Mouse (Mus musculus) bone marrow, adult 2 months (tissue): ENCODE results near the gene Cars. TPM values are rescaled to one million over a fixed set of nuclear protein-coding genes. Genes with fewer than 3 reads are reported as not detected.
"Not testable (repeated sequence)": the region's sequence is repeated elsewhere in the genome, so short reads cannot be mapped to it uniquely, and the experiment has no call there.

ENCODE experiments used
- H3K27ac ChIP-seq: fragments of 200-500 bp; 2 replicates; pipeline ENCODE4 v1.5.1; 2012; ENCODE audit warnings: low read depth, mild to moderate bottlenecking, control low read depth, inconsistent platforms, low read length; ENCODE audit not compliant: control insufficient read depth, poor library complexity, insufficient read depth
- H3K4me1 ChIP-seq: fragments of 200-500 bp; 2 replicates; pipeline ENCODE4 v1.6.1; 2011; ENCODE audit warnings: low read length; ENCODE audit not compliant: control insufficient read depth, insufficient read depth
- H3K4me3 ChIP-seq: fragments of 200-500 bp; replicated peaks from 2 replicates; pipeline ENCODE3; 2011; ENCODE audit warnings: mild to moderate bottlenecking, low read depth, low read length, control low read depth; ENCODE audit not compliant: control insufficient read depth
- CTCF ChIP-seq: fragments of 200-500 bp; IDR thresholded peaks from 2 replicates; pipeline ENCODE4 v1.5.1; 2011; ENCODE audit warnings: low read length, control low read depth; ENCODE audit not compliant: control insufficient read depth, insufficient read depth
- POLR2A ChIP-seq: fragments of 200-500 bp; IDR thresholded peaks from 2 replicates; pipeline ENCODE4 v1.6.1; 2011; ENCODE audit warnings: low read depth, mild to moderate bottlenecking, control low read depth, low read length, borderline replicate concordance; ENCODE audit not compliant: control insufficient read depth
- WGBS: fragments of 180-500 bp; shearing (Covaris S2); methylation state at CpG from one replicate; pipeline ENCODE4 v1.1.7; 2018; 5-methylcytosine and 5-hydroxymethylcytosine counted together
- polyA plus RNA-seq: library from polyadenylated mRNA; stranded (reverse); fragments of >200 nt; gene quantifications from 2 replicates; pipeline ENCODE4 v1.2.4, GENCODE M21; 2011; ENCODE audit warnings: low replicate concordance; ENCODE audit not compliant: missing spikeins, insufficient read depth, insufficient read length

The Cars gene
- polyA plus RNA-seq, 1 experiment: 209 TPM

- Histone ChIP-seq H3K4me3 (peak overlapping the region; percentile 91), H3K4me1 (peaks cover 1% of the 10 kb centered on the region; the same call in 1 of the 2 replicates), H3K27ac (peak overlapping the region; percentile 94)
- TF ChIP-seq CTCF: no peak
- TF ChIP-seq POLR2A: no peak
- WGBS: under 1% methylated on average over 49 of the region's 63 CpGs
Measured at GRCm38 (mm10) chr7:143548231-143548961, 51.5 kb downstream of the Cars start.

DNA sequence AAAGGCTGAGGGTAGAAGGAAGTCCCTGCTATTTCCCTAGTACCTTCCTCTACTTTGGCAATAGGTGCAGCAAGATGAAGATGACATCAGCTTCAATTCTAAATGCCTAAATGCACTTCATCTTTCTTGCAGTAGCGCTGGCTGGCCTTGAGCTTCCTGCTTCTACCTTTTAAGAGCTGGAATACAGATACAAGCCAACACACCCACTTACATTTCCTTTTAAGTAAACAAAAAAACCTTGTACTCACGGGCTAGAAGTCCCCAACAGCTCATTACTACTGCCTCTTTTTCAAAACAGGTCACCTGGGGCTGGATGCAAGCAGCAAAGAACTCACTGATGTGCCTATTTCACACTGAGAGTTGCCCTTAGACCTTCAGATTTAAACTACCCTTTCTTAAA, 53.3 kb downstream of the Cars start:
- WGBS: 25% methylated on average over 2 of the region's 2 CpGs
- H3K27ac ChIP-seq: no peak overlapping the region
- no peak for TF ChIP-seq CTCF
- no peak for TF ChIP-seq POLR2A
- H3K4me1 ChIP-seq: peaks cover 1% of the 10 kb centered on the region; the same call in 1 of the 2 replicates
- no peak overlapping the region for H3K4me3 ChIP-seq

GRCm38 (mm10) chr7:143544368-143544767, 55.5 kb downstream of the Cars start:
- no peak overlapping the region for H3K4me3 ChIP-seq
- 83% methylated on average over 2 of the region's 2 CpGs for WGBS
- H3K4me1 ChIP-seq: peaks cover 1% of the 10 kb centered on the region; the same call in 1 of the 2 replicates
- no peak overlapping the region for H3K27ac ChIP-seq
- TF ChIP-seq POLR2A (no peak), CTCF (peak; percentile 32; the same call in 1 of the 2 replicates)

DNA sequence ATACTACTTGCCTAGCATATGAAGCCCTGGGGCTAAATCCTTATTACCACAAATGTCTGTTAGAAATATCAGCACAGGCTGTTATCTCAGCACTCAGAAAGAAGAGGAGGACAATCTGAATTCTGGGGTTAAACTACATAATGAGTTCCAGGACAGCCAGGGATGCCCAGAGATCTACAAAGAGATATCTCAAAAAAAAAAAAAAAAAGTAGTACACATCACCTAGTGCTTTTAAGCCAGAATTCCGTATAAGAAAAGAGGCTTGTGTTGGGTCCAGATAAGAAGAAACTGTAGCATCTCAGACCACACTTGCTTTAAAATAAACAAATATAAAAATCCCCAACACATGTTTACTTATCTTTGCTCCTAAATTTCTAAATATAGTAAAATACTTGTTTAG, 61.2 kb downstream of the Cars start:
- Histone ChIP-seq H3K4me3 (no peak overlapping the region), H3K4me1 (peaks cover 2% of the 10 kb centered on the region), H3K27ac (no peak overlapping the region)
- 46% methylated on average over 1 of the region's 1 CpGs for WGBS
- TF ChIP-seq POLR2A (no peak), CTCF (no peak)

DNA sequence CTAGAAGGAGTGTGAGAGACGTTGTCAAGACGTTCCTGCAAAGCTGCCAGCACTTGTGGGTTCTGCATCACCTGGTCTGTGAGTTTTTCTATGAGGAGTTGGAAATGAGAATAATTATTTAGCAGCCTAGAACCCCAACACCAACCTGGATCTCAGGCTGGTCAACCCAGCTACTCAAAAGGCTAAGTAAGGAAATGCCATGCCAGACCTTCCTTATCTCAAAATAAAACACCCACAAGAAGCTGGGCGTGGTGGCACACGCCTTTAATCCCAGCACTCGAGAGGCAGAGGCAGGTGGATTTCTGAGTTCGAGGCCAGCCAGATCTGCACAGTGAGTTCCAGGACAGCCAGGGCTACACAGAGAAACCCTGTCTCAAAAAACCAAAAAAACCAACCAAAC, 61.7 kb downstream of the Cars start:
- not testable (repeated sequence) for H3K27ac ChIP-seq, H3K4me3 ChIP-seq, H3K4me1 ChIP-seq
- 64% methylated on average over 6 of the region's 6 CpGs for WGBS

DNA sequence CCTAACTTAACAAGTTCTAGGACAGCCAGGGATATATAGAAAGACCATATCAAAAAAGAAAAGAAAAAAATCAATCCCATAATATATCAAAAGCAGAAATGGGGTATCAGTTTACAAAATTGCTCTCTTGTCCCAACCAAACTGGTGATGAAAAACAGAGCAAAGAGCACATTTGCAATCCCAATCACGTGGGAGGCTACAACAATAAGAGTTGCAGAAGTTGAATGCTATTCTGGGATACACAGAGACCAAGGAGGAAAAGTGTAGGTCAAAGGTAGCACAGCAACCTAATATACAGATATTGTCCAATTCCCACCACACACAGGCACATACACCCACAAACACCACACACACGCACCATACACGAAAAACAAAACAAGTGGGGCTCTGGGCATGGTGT, 63.6 kb downstream of the Cars start:
- no peak overlapping the region for H3K27ac ChIP-seq
- peaks cover 2% of the 10 kb centered on the region for H3K4me1 ChIP-seq

DNA sequence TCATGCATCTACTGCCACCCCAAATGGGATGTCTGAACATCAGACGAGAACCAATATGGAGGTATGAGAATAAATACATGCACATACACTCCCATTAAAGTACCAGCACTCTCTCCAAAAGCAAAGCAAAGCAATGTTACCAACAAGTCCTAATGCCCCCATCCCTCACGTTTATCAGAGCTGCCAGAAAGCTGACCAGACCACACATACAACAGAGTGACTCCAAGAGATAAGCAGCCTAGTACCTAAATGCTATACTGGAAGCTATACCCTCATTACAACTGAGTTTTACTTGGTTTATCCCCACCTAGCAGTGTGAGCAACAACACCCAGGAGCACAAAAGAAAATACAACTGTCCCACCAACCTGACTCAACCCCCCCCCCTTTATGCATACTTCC, 66.6 kb downstream of the Cars start:
- WGBS: 66% methylated on average over 2 of the region's 2 CpGs
- TF ChIP-seq CTCF: no peak
- TF ChIP-seq POLR2A: no peak
- Histone ChIP-seq H3K27ac (no peak overlapping the region), H3K4me3 (no peak overlapping the region), H3K4me1 (peaks cover 2% of the 10 kb centered on the region)

More for the DNA sequence above, 63.6 kb downstream of the Cars start:
- WGBS: 87% methylated on average over 3 of the region's 3 CpGs
- no peak overlapping the region for H3K4me3 ChIP-seq
- TF ChIP-seq POLR2A (no peak), CTCF (no peak)

DNA sequence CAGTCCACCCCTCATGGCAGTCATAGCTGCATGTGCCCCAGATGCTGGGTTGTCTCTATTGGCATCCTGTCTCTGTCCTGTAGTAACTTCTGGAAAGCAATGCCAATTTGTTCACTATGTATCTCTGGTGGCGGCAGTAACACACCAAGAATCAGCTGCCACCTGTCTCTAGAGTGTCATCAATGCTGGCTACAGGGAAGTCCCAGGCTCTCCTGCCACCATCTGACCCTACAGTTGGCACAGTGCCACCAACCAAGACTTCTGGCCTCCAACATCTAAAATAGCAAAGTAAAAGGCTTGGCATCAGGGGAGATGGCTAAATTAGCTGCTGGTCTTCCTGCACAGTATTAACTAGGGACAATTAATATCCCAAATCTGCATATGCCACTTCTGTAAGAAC, 67.5 kb downstream of the Cars start:
- Histone ChIP-seq H3K4me1 (no peaks in the 10 kb centered on the region; the same call in 1 of the 2 replicates), H3K27ac (no peak overlapping the region), H3K4me3 (no peak overlapping the region)
- 81% methylated on average over 1 of the region's 1 CpGs for WGBS
- no peak for TF ChIP-seq POLR2A
- TF ChIP-seq CTCF: no peak

GRCm38 (mm10) chr7:143519333-143519732, 80.6 kb downstream of the Cars start:
- TF ChIP-seq CTCF (no peak), POLR2A (no peak)
- 79% methylated on average over 4 of the region's 4 CpGs for WGBS

More at GRCm38 (mm10) chr7:143519333-143519732, 80.6 kb downstream of the Cars start:
- H3K4me1 ChIP-seq: no peaks in the 10 kb centered on the region
- H3K27ac ChIP-seq: no peak overlapping the region
- H3K4me3 ChIP-seq: no peak overlapping the region
